Mouse (Mus musculus): ENCODE measurements around the gene Gm42791. TPM values are rescaled to one million over a fixed set of nuclear protein-coding genes. Genes with fewer than 3 reads are reported as not detected.

Gm42791 gene
- not detected for polyA plus RNA-seq (2014; fragmentation: Illumina TruSeq; extraction: RNeasy Lipid Tissue Mini Kit (QIAGEN cat#74804); ENCODE audit: low read depth, low replicate concordance)

DNA sequence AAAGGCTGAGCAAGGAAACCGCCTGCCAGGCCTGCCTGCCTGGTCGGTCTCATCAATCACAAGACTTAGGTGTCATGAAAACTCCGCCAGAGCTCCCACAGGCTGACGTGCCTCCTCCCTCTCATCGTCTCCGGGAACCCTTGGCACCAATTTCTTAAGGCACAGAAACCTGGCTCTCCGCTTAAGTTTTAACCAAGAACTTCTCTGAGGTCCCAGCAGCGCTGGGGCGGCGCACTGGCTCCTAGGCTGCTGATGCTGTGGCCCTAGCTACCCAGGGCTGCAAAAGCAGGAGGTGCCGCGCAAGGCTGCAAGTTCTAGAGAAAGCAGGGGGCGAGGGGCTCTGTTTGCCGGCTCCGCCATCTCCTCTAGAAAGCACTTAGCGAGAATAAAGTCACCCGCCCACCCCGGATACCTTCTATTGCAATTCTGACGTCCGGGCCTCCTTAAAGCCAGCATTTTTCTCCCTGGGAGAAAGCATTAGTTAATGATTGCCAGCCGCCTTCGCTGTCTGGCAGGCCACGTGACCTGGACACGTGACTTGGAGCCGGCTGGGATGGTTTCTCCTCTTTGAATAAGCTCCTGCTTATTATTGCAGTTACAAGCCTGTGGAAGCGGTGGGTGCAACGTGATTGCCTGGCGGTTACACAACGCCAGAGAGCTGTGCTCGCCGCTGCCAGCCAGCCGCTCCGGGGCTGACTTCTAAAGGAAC lies at the start of gene Gm42791:
Gene Gm42791 (minus strand): TSS at position 442 of the 709 bp plus-strand sequence.

DNA sequence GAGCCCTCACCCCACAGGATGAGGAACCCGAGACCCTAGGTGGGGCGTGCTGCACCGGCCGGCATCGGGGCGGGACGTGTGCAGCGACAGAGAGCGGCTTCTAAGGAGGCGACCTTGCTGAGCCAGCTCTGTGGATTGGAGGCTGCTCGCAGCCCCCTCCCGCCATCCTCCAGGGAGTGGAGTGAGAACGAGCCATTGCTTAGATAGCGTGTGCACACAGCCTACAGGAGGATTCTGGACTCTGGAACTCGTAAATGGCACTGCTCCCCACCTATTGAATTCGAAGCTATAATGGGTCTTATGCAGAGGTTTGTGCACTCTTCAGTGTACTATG lies 65.9 kb downstream of the Gm42791 start, which contains the start of gene Katnal1:
Gene Katnal1 (minus strand): TSS at position 205 of the 334 bp plus-strand sequence.

Other genes with a start within 250 kb of the Gm42791 start
- gene Katnal1, start 65.8 kb downstream of the Gm42791 start, polyA plus RNA-seq (2014; fragmentation: Illumina TruSeq; extraction: RNeasy Lipid Tissue Mini Kit (QIAGEN cat#74804); ENCODE audit: low read depth, low replicate concordance): 2.5 TPM
- 12.3 TPM for gene Uspl1, start 189.2 kb upstream of the Gm42791 start, polyA plus RNA-seq (2014; fragmentation: Illumina TruSeq; extraction: RNeasy Lipid Tissue Mini Kit (QIAGEN cat#74804); ENCODE audit: low read depth, low replicate concordance)
- 300 TPM for gene Hmgb1, start 189.3 kb upstream of the Gm42791 start, polyA plus RNA-seq (2014; fragmentation: Illumina TruSeq; extraction: RNeasy Lipid Tissue Mini Kit (QIAGEN cat#74804); ENCODE audit: low read depth, low replicate concordance)

All from liver, adult 10 weeks (tissue).